Mouse (Mus musculus): Measurements from ENCODE around the gene Rbfox1.

GRCm38 (mm10) chr16:7004565-7004964 lies 1119.4 kb downstream of the Rbfox1 start:
- no peak for TF ChIP-seq CTCF (IDR thresholded peaks at IDR 0.05; ENCODE audit: control insufficient read depth, insufficient read depth, insufficient read length)
- TF ChIP-seq MYOD1 (IDR thresholded peaks at IDR 0.05; ENCODE audit: control insufficient read depth, insufficient read length, low read depth), result no peak
- no peak for TF ChIP-seq MAX (IDR thresholded peaks at IDR 0.05)
- no peak for TF ChIP-seq USF1 (IDR thresholded peaks at IDR 0.05; ENCODE audit: low read depth)
- no peak for TF ChIP-seq MYOG (IDR thresholded peaks at IDR 0.05; ENCODE audit: control insufficient read depth, extremely low read depth, insufficient read length)
- no peak for TF ChIP-seq FOSL1 (IDR thresholded peaks at IDR 0.05; ENCODE audit: insufficient read depth, low read length, poor library complexity, severe bottlenecking)

Data from C2C12 (cell line).